Mouse (Mus musculus): Measurements from ENCODE around the gene Necab3.

DNA sequence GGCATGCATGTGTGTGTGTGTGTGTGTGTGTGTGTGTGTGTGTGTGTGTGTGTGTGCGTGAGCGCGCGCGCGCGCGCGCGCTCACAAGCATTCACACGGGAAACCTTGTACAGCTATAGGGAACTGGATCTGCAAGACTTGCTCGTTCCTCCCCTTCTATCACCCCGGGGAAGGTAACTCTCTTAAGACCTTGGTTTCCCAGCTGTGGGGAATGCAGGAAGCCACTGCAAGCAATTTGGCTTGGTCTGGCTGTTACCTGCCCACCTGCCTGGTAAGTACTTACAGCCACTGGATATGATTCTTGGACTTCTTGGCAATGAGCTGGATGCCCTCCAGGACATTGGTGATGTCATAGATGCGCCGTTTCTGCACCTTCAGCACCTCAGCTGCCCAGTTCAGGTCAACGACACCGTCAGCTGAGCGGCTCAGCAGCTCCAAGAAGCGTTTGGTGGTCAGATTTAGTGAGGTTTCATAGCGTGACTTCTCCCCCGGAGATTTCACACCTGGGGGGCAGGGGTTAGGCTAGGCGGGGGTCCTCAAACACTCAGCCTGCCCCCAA is 5.0 kb upstream of the Necab3 start:
- no peak for TF ChIP-seq CTCF (IDR thresholded peaks at IDR 0.05; ENCODE audit: low read depth, low read length)
- no peak for TF ChIP-seq POLR2A (IDR thresholded peaks at IDR 0.05; ENCODE audit: borderline replicate concordance, low read depth, low read length)

Data from bone marrow macrophage, adult 2 months (primary cell).